Mouse (Mus musculus): Measurements from ENCODE around the gene St3gal3. TPM values are rescaled to one million over a fixed set of nuclear protein-coding genes. Genes with fewer than 3 reads are reported as not detected.

The St3gal3 gene
- polyA plus RNA-seq, 1 experiment from 2014 or later: 6.2 TPM

- Histone ChIP-seq H3K27ac (replicated peaks in 1 of 2; ENCODE audit: control insufficient read depth in 1 of 2, insufficient read depth in 1 of 2, low read depth in 2 of 2, low read length in 2 of 2) (no peak overlapping the region), H3K9ac (ENCODE audit: low read length) (no peak overlapping the region), H3K36me3 (ENCODE audit: control insufficient read depth, insufficient read depth, low read length) (no peaks in the 10 kb centered on the region), H3K9me3 (ENCODE audit: control insufficient read depth, low read length) (no peaks in the 10 kb centered on the region), H3K27me3 (ENCODE audit: control insufficient read depth, insufficient read depth, low read length) (no peaks in the 10 kb centered on the region), H3K4me2 (ENCODE audit: low read length) (no peak overlapping the region), H3K4me3 (ENCODE audit: control insufficient read depth in 1 of 2, insufficient read depth in 1 of 2, low read depth in 1 of 2, low read length in 2 of 2) (no peak overlapping the region), H3K4me1 (ENCODE audit: control insufficient read depth in 2 of 2, insufficient read depth in 2 of 2, low read length in 2 of 2) (peaks cover 18% of the 10 kb centered on the region in 2 experiments)
- ATAC-seq (ENCODE audit: insufficient number of reproducible peaks, insufficient read depth, low FRiP score, low read depth): no peak
- WGBS: 86% methylated on average over 8 of the region's 8 CpGs
Measured at GRCm38 (mm10) chr4:117991055-117991627, 143.6 kb downstream of the St3gal3 start.

GRCm38 (mm10) chr4:117990571-117990970 is 144.1 kb downstream of the St3gal3 start:
- no peak overlapping the region for H3K9ac ChIP-seq (ENCODE audit: low read length)
- no peak overlapping the region for H3K4me3 ChIP-seq (ENCODE audit: control insufficient read depth in 1 of 2, insufficient read depth in 1 of 2, low read depth in 1 of 2, low read length in 2 of 2)
- no peak overlapping the region for H3K27ac ChIP-seq (replicated peaks in 1 of 2; ENCODE audit: control insufficient read depth in 1 of 2, insufficient read depth in 1 of 2, low read depth in 2 of 2, low read length in 2 of 2)
- H3K27me3 ChIP-seq (ENCODE audit: control insufficient read depth, insufficient read depth, low read length): no peaks in the 10 kb centered on the region
- 62% methylated on average over 3 of the region's 3 CpGs for WGBS
- no peaks in the 10 kb centered on the region for H3K9me3 ChIP-seq (ENCODE audit: control insufficient read depth, low read length)
- H3K36me3 ChIP-seq (ENCODE audit: control insufficient read depth, insufficient read depth, low read length): no peaks in the 10 kb centered on the region
- H3K4me1 ChIP-seq (ENCODE audit: control insufficient read depth in 2 of 2, insufficient read depth in 2 of 2, low read length in 2 of 2): peaks cover 21 to 24% of the 10 kb centered on the region in 2 experiments
- H3K4me2 ChIP-seq (ENCODE audit: low read length): no peak overlapping the region
- no peak for ATAC-seq (ENCODE audit: insufficient number of reproducible peaks, insufficient read depth, low FRiP score, low read depth)

DNA sequence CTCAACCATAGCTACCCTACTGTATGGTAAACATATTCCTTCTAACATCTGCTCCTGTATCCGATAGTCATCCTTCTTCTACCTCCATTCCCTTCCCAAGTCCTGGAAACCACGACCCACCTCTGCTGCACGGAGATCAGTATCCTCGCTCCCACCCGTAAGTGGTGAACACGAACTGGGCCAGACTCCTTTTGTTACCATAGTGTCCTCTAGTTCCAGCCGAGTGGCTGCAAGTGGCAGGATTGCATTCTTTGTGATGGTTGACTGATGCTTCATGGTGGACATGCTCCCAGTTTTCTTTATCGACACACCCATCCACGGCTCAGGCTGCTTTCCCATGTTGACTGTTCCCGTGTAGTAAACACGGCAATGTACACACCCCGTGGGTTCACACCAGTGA is 144.9 kb downstream of the St3gal3 start:
- no peaks in the 10 kb centered on the region for H3K27me3 ChIP-seq (ENCODE audit: control insufficient read depth, insufficient read depth, low read length)
- H3K9ac ChIP-seq (ENCODE audit: low read length): no peak overlapping the region
- no peaks in the 10 kb centered on the region for H3K36me3 ChIP-seq (ENCODE audit: control insufficient read depth, insufficient read depth, low read length)
- H3K4me1 ChIP-seq (ENCODE audit: control insufficient read depth in 2 of 2, insufficient read depth in 2 of 2, low read length in 2 of 2): peaks cover 27 to 31% of the 10 kb centered on the region in 2 experiments
- no peaks in the 10 kb centered on the region for H3K9me3 ChIP-seq (ENCODE audit: control insufficient read depth, low read length)
- no peak for ATAC-seq (ENCODE audit: insufficient number of reproducible peaks, insufficient read depth, low FRiP score, low read depth)
- H3K4me3 ChIP-seq (ENCODE audit: control insufficient read depth in 1 of 2, insufficient read depth in 1 of 2, low read depth in 1 of 2, low read length in 2 of 2): no peak overlapping the region
- no peak overlapping the region for H3K27ac ChIP-seq (replicated peaks in 1 of 2; ENCODE audit: control insufficient read depth in 1 of 2, insufficient read depth in 1 of 2, low read depth in 2 of 2, low read length in 2 of 2)
- no peak overlapping the region for H3K4me2 ChIP-seq (ENCODE audit: low read length)
- 91% methylated on average over 12 of the region's 12 CpGs for WGBS

GRCm38 (mm10) chr4:117986766-117987165 is 147.9 kb downstream of the St3gal3 start:
- H3K9me3 ChIP-seq (ENCODE audit: control insufficient read depth, low read length): no peaks in the 10 kb centered on the region
- no peaks in the 10 kb centered on the region for H3K36me3 ChIP-seq (ENCODE audit: control insufficient read depth, insufficient read depth, low read length)
- H3K4me2 ChIP-seq (ENCODE audit: low read length): peak overlapping the region; percentile 52
- H3K27ac ChIP-seq (replicated peaks in 1 of 2; ENCODE audit: control insufficient read depth in 1 of 2, insufficient read depth in 1 of 2, low read depth in 2 of 2, low read length in 2 of 2): peak overlapping the region; percentile 74 to 82
- 5% methylated on average over 8 of the region's 8 CpGs for WGBS
- ATAC-seq (ENCODE audit: insufficient number of reproducible peaks, insufficient read depth, low FRiP score, low read depth): no peak
- no peak overlapping the region for H3K9ac ChIP-seq (ENCODE audit: low read length)
- H3K4me3 ChIP-seq (ENCODE audit: control insufficient read depth in 1 of 2, insufficient read depth in 1 of 2, low read depth in 1 of 2, low read length in 2 of 2): no peak overlapping the region
- no peaks in the 10 kb centered on the region for H3K27me3 ChIP-seq (ENCODE audit: control insufficient read depth, insufficient read depth, low read length)
- H3K4me1 ChIP-seq (ENCODE audit: control insufficient read depth in 2 of 2, insufficient read depth in 2 of 2, low read length in 2 of 2): peaks cover 41 to 48% of the 10 kb centered on the region in 2 experiments

- peak; percentile 64 for ATAC-seq (ENCODE audit: insufficient number of reproducible peaks, insufficient read depth, low FRiP score, low read depth)
- Histone ChIP-seq H3K4me1 (ENCODE audit: control insufficient read depth in 2 of 2, insufficient read depth in 2 of 2, low read length in 2 of 2) (peaks cover 39 to 48% of the 10 kb centered on the region in 2 experiments), H3K27ac (replicated peaks in 1 of 2; ENCODE audit: control insufficient read depth in 1 of 2, insufficient read depth in 1 of 2, low read depth in 2 of 2, low read length in 2 of 2) (peak overlapping the region; percentile 74 to 92), H3K27me3 (ENCODE audit: control insufficient read depth, insufficient read depth, low read length) (no peaks in the 10 kb centered on the region), H3K9me3 (ENCODE audit: control insufficient read depth, low read length) (no peaks in the 10 kb centered on the region), H3K4me2 (ENCODE audit: low read length) (0 out of 2 replicates have a peak overlapping the region, but pooled peaks have one; percentile 9), H3K9ac (ENCODE audit: low read length) (peak overlapping the region; percentile 41), H3K4me3 (ENCODE audit: control insufficient read depth in 1 of 2, insufficient read depth in 1 of 2, low read depth in 1 of 2, low read length in 2 of 2) (no peak overlapping the region), H3K36me3 (ENCODE audit: control insufficient read depth, insufficient read depth, low read length) (no peaks in the 10 kb centered on the region)
- 31% methylated on average over 8 of the region's 8 CpGs for WGBS
Measured at GRCm38 (mm10) chr4:117984993-117985587, 149.6 kb downstream of the St3gal3 start.

GRCm38 (mm10) chr4:117984206-117984605 is 150.5 kb downstream of the St3gal3 start:
- no peaks in the 10 kb centered on the region for H3K27me3 ChIP-seq (ENCODE audit: control insufficient read depth, insufficient read depth, low read length)
- H3K4me3 ChIP-seq (ENCODE audit: control insufficient read depth in 1 of 2, insufficient read depth in 1 of 2, low read depth in 1 of 2, low read length in 2 of 2): no peak overlapping the region
- peak overlapping the region in 1 of 2 experiments; percentile 92; a peak in 1 of 4 replicates for H3K27ac ChIP-seq (replicated peaks in 1 of 2; ENCODE audit: control insufficient read depth in 1 of 2, insufficient read depth in 1 of 2, low read depth in 2 of 2, low read length in 2 of 2)
- H3K9ac ChIP-seq (ENCODE audit: low read length): no peak overlapping the region
- no peak overlapping the region for H3K4me2 ChIP-seq (ENCODE audit: low read length)
- H3K36me3 ChIP-seq (ENCODE audit: control insufficient read depth, insufficient read depth, low read length): no peaks in the 10 kb centered on the region
- ATAC-seq (ENCODE audit: insufficient number of reproducible peaks, insufficient read depth, low FRiP score, low read depth): no peak
- 84% methylated on average over 3 of the region's 3 CpGs for WGBS
- H3K4me1 ChIP-seq (ENCODE audit: control insufficient read depth in 2 of 2, insufficient read depth in 2 of 2, low read length in 2 of 2): peaks cover 39 to 48% of the 10 kb centered on the region in 2 experiments
- H3K9me3 ChIP-seq (ENCODE audit: control insufficient read depth, low read length): no peaks in the 10 kb centered on the region

DNA sequence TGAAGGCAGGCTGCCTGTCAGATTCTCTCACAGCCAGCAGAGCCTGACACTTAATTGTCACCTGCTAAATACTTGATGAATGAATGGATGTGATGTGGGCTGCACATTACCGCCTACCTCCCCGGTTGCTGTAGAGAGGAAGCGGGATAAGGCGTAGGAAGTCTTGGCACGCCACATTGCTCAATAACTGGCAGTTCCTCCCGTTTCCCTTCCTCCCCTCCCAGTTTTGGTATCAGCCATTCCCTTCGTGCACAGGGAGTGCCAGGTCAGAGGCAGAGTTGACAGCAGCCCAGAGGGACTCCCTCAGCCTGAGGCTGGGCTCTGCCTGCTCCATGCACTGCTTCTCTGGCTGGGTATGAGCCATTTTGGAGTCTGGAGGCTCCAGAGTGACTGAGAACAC is 152.0 kb downstream of the St3gal3 start:
- H3K4me1 ChIP-seq (ENCODE audit: control insufficient read depth in 2 of 2, insufficient read depth in 2 of 2, low read length in 2 of 2): peaks cover 34 to 52% of the 10 kb centered on the region in 2 experiments
- no peak for ATAC-seq (ENCODE audit: insufficient number of reproducible peaks, insufficient read depth, low FRiP score, low read depth)

More for the DNA sequence above, 152.0 kb downstream of the St3gal3 start:
- H3K9ac ChIP-seq (ENCODE audit: low read length): peak overlapping the region; percentile 30; the same call in 1 of the 2 replicates
- H3K4me2 ChIP-seq (ENCODE audit: low read length): no peak overlapping the region
- H3K9me3 ChIP-seq (ENCODE audit: control insufficient read depth, low read length): no peaks in the 10 kb centered on the region
- WGBS: 39% methylated on average over 7 of the region's 7 CpGs
- no peaks in the 10 kb centered on the region for H3K36me3 ChIP-seq (ENCODE audit: control insufficient read depth, insufficient read depth, low read length)
- H3K27me3 ChIP-seq (ENCODE audit: control insufficient read depth, insufficient read depth, low read length): no peaks in the 10 kb centered on the region
- no peak overlapping the region for H3K4me3 ChIP-seq (ENCODE audit: control insufficient read depth in 1 of 2, insufficient read depth in 1 of 2, low read depth in 1 of 2, low read length in 2 of 2)
- 0 out of 4 replicates have a peak overlapping the region, but pooled peaks of 1 of the 2 experiments have one; percentile 38 for H3K27ac ChIP-seq (replicated peaks in 1 of 2; ENCODE audit: control insufficient read depth in 1 of 2, insufficient read depth in 1 of 2, low read depth in 2 of 2, low read length in 2 of 2)

Measured in heart, embryonic 14.5 days (tissue).